Mouse (Mus musculus): ENCODE measurements around the gene Slc39a7. TPM values are rescaled to one million over a fixed set of nuclear protein-coding genes. Genes with fewer than 3 reads are reported as not detected.
A peak's percentile ranks its signal among the peaks of the same experiment; 100 is the strongest.

The Slc39a7 gene
- polyA plus RNA-seq, 1 experiment from 2014 or later, result 196 TPM

- peak overlapping the region; percentile 77 for H3K4me3 ChIP-seq
- no peaks in the 10 kb centered on the region for H3K27me3 ChIP-seq (ENCODE audit: low read depth, poor library complexity, severe bottlenecking)
- H3K36me3 ChIP-seq, result peaks cover 36% of the 10 kb centered on the region
- H3K9me3 ChIP-seq (replicated peaks), result no peaks in the 10 kb centered on the region
- H3K27ac ChIP-seq, result peak overlapping the region; percentile 90
- no peak for DNase-seq (ENCODE audit: low spot score)
- WGBS, result 71% methylated on average over 17 of the region's 17 CpGs
- H3K4me1 ChIP-seq, result peaks cover 88% of the 10 kb centered on the region
Observed at GRCm38 (mm10) chr17:34028501-34029149, 2.9 kb downstream of the Slc39a7 start.

- H3K27ac ChIP-seq, result peak within 1 kb of the TSS; percentile 90
- peak; percentile 96 for DNase-seq (ENCODE audit: low spot score)
- under 1% methylated on average over 49 of the region's 49 CpGs for WGBS
- H3K4me3 ChIP-seq, result peak within 1 kb of the TSS; percentile 77
- peaks cover 39% of the 10 kb centered on the region for H3K36me3 ChIP-seq
- no peaks in the 10 kb centered on the region for H3K9me3 ChIP-seq (replicated peaks)
- peaks cover 81% of the 10 kb centered on the region for H3K4me1 ChIP-seq
- no peaks in the 10 kb centered on the region for H3K27me3 ChIP-seq (ENCODE audit: low read depth, poor library complexity, severe bottlenecking)
Observed at GRCm38 (mm10) chr17:34027656-34028223, 3.7 kb downstream of the Slc39a7 start, which contains the start of gene H2-Ke6. TSS of gene H2-Ke6 (minus strand) at chr17:34028060.

- peaks cover 46% of the 10 kb centered on the region for H3K36me3 ChIP-seq
- DNase-seq (ENCODE audit: low spot score), result no peak
- H3K4me3 ChIP-seq, result peak overlapping the region; percentile 77
- WGBS, result 9% methylated on average over 36 of the region's 36 CpGs
- H3K27ac ChIP-seq, result peak overlapping the region; percentile 90
- no peaks in the 10 kb centered on the region for H3K27me3 ChIP-seq (ENCODE audit: low read depth, poor library complexity, severe bottlenecking)
- peaks cover 79% of the 10 kb centered on the region for H3K4me1 ChIP-seq
- no peaks in the 10 kb centered on the region for H3K9me3 ChIP-seq (replicated peaks)
Observed at GRCm38 (mm10) chr17:34026917-34027655, 4.4 kb downstream of the Slc39a7 start.

GRCm38 (mm10) chr17:34026221-34026620 lies 5.3 kb downstream of the Slc39a7 start:
- Histone ChIP-seq H3K27me3 (ENCODE audit: low read depth, poor library complexity, severe bottlenecking) (no peaks in the 10 kb centered on the region), H3K9me3 (replicated peaks) (no peaks in the 10 kb centered on the region), H3K36me3 (peaks cover 55% of the 10 kb centered on the region), H3K4me3 (peak overlapping the region; percentile 77), H3K27ac (peak overlapping the region; percentile 98), H3K4me1 (peaks cover 78% of the 10 kb centered on the region)
- WGBS, result 35% methylated on average over 2 of the region's 2 CpGs
- no peak for DNase-seq (ENCODE audit: low spot score)

- H3K4me1 ChIP-seq, result peaks cover 77% of the 10 kb centered on the region
- H3K27ac ChIP-seq, result peak overlapping the region; percentile 98
- peak overlapping the region; percentile 77 for H3K4me3 ChIP-seq
- DNase-seq (ENCODE audit: low spot score), result no peak
- no peaks in the 10 kb centered on the region for H3K27me3 ChIP-seq (ENCODE audit: low read depth, poor library complexity, severe bottlenecking)
- no peaks in the 10 kb centered on the region for H3K9me3 ChIP-seq (replicated peaks)
- 9% methylated on average over 7 of the region's 7 CpGs for WGBS
- H3K36me3 ChIP-seq, result peaks cover 59% of the 10 kb centered on the region
Observed at GRCm38 (mm10) chr17:34025756-34026151, 5.7 kb downstream of the Slc39a7 start.

GRCm38 (mm10) chr17:34024861-34025755 lies 6.4 kb downstream of the Slc39a7 start:
- H3K27me3 ChIP-seq (ENCODE audit: low read depth, poor library complexity, severe bottlenecking), result no peaks in the 10 kb centered on the region
- 1% methylated on average over 57 of the region's 57 CpGs for WGBS
- peak; percentile 76 for DNase-seq (ENCODE audit: low spot score)
- H3K36me3 ChIP-seq, result peaks cover 58% of the 10 kb centered on the region
- 0 out of 2 replicates have a peak, but pooled peaks cover 2% of the 10 kb centered on the region for H3K9me3 ChIP-seq (replicated peaks)
- peak overlapping the region; percentile 98 for H3K27ac ChIP-seq
- peak overlapping the region; percentile 77 for H3K4me3 ChIP-seq
- peaks cover 70% of the 10 kb centered on the region for H3K4me1 ChIP-seq

- H3K9me3 ChIP-seq (replicated peaks), result 0 out of 2 replicates have a peak, but pooled peaks cover 9% of the 10 kb centered on the region
- H3K4me3 ChIP-seq, result peak within 1 kb of the TSS; percentile 77
- H3K27ac ChIP-seq, result peak within 1 kb of the TSS; percentile 98
- H3K4me1 ChIP-seq, result peaks cover 63% of the 10 kb centered on the region
- under 1% methylated on average over 58 of the region's 58 CpGs for WGBS
- H3K27me3 ChIP-seq (ENCODE audit: low read depth, poor library complexity, severe bottlenecking), result no peaks in the 10 kb centered on the region
- DNase-seq (ENCODE audit: low spot score), result peak; percentile 94
- peaks cover 55% of the 10 kb centered on the region for H3K36me3 ChIP-seq
Observed at GRCm38 (mm10) chr17:34024317-34024821, 7.1 kb downstream of the Slc39a7 start, which contains the start of gene Ring1. TSS of gene Ring1 (minus strand) at chr17:34024680.

- Histone ChIP-seq H3K4me1 (peaks cover 56% of the 10 kb centered on the region), H3K36me3 (peaks cover 48% of the 10 kb centered on the region), H3K27ac (peak overlapping the region; percentile 98; the same call in 1 of the 2 replicates), H3K4me3 (peak overlapping the region; percentile 77), H3K27me3 (ENCODE audit: low read depth, poor library complexity, severe bottlenecking) (no peaks in the 10 kb centered on the region), H3K9me3 (replicated peaks) (0 out of 2 replicates have a peak, but pooled peaks cover 10% of the 10 kb centered on the region)
- WGBS, result 70% methylated on average over 9 of the region's 9 CpGs
- no peak for DNase-seq (ENCODE audit: low spot score)
Observed at GRCm38 (mm10) chr17:34023678-34024077, 7.8 kb downstream of the Slc39a7 start.

GRCm38 (mm10) chr17:34022987-34023386 lies 8.5 kb downstream of the Slc39a7 start:
- Histone ChIP-seq H3K4me3 (0 out of 2 replicates have a peak overlapping the region, but pooled peaks have one; percentile 2), H3K27ac (no peak overlapping the region), H3K27me3 (ENCODE audit: low read depth, poor library complexity, severe bottlenecking) (no peaks in the 10 kb centered on the region), H3K9me3 (replicated peaks) (0 out of 2 replicates have a peak, but pooled peaks cover 10% of the 10 kb centered on the region), H3K4me1 (peaks cover 49% of the 10 kb centered on the region), H3K36me3 (peaks cover 41% of the 10 kb centered on the region)
- no peak for DNase-seq (ENCODE audit: low spot score)
- 96% methylated on average over 20 of the region's 20 CpGs for WGBS

GRCm38 (mm10) chr17:34022414-34022783 lies 9.1 kb downstream of the Slc39a7 start:
- Histone ChIP-seq H3K27me3 (ENCODE audit: low read depth, poor library complexity, severe bottlenecking) (no peaks in the 10 kb centered on the region), H3K36me3 (peaks cover 36% of the 10 kb centered on the region), H3K4me1 (peaks cover 43% of the 10 kb centered on the region), H3K9me3 (replicated peaks) (0 out of 2 replicates have a peak, but pooled peaks cover 10% of the 10 kb centered on the region), H3K4me3 (0 out of 2 replicates have a peak overlapping the region, but pooled peaks have one; percentile 6), H3K27ac (no peak overlapping the region)
- DNase-seq (ENCODE audit: low spot score), result no peak
- 91% methylated on average over 14 of the region's 14 CpGs for WGBS

GRCm38 (mm10) chr17:34021539-34022413 lies 9.7 kb downstream of the Slc39a7 start:
- Histone ChIP-seq H3K36me3 (peaks cover 36% of the 10 kb centered on the region), H3K4me1 (peaks cover 37% of the 10 kb centered on the region), H3K27ac (no peak overlapping the region), H3K9me3 (replicated peaks) (0 out of 2 replicates have a peak, but pooled peaks cover 10% of the 10 kb centered on the region), H3K27me3 (ENCODE audit: low read depth, poor library complexity, severe bottlenecking) (no peaks in the 10 kb centered on the region), H3K4me3 (0 out of 2 replicates have a peak overlapping the region, but pooled peaks have one; percentile 6)
- no peak for DNase-seq (ENCODE audit: low spot score)
- 95% methylated on average over 23 of the region's 23 CpGs for WGBS

All from limb, embryonic 10.5 days (tissue).